Mouse (Mus musculus): ENCODE measurements at regions not wholly inside any gene's neighbourhood (a gene's known extent, or its start where the extent isn't known, plus 50 kb on each side); places are given as distances from the start of the nearest gene placed in this dataset.

DNA sequence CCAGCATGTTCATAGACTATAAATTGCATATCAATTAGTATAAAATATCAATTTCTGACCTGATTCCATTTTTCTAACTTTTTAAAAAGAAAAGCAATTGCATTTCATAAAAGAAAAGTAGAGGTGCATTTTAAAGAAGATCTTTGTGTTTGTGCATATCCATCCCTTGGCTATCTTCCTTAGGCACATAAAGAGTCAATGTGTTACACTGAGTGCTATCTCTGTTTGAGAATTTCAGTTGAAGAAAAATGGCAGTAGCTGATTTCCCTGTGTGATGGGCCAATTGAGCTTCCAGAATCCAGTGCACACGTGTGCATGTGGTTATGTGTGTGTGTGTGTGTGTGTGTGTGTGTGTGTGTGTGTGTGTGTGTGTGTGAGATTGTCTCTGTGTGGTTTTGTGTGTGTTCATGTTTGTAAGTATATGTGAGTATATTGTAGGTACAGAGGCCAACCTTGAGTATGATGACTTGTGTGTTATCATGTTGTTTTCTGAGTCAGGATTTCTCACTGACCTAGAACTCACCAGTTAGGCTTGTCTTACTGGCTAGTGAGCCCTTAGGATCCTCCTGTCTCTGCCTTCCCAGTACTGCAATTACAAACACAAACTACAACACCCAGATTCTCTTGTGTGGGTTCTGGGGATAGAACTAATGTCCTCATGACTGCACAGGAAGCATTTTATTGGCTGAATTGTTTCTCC, 249.6 kb downstream of the Cdk5rap2 start:
- no peak for ATAC-seq (ENCODE audit: low FRiP score)
- 73% methylated on average over 1 of the region's 1 CpGs for WGBS

GRCm38 (mm10) chr4:70160062-70160461, 250.2 kb downstream of the Cdk5rap2 start:
- no peaks in the 10 kb centered on the region for H3K36me3 ChIP-seq
- no peak overlapping the region for H3K4me3 ChIP-seq (replicated peaks)
- H3K4me2 ChIP-seq: no peak overlapping the region
- no peak for ATAC-seq (ENCODE audit: low FRiP score)
- no peak overlapping the region for H3K9ac ChIP-seq (replicated peaks)
- WGBS: 96% methylated on average over 1 of the region's 1 CpGs
- H3K9me3 ChIP-seq (replicated peaks): no peaks in the 10 kb centered on the region
- H3K27me3 ChIP-seq (replicated peaks): no peaks in the 10 kb centered on the region
- H3K27ac ChIP-seq (replicated peaks): no peak overlapping the region
- no peaks in the 10 kb centered on the region for H3K4me1 ChIP-seq

More for the DNA sequence above, 249.6 kb downstream of the Cdk5rap2 start:
- no peak overlapping the region for H3K4me3 ChIP-seq (replicated peaks)
- H3K4me1 ChIP-seq: no peaks in the 10 kb centered on the region
- no peak overlapping the region for H3K27ac ChIP-seq (replicated peaks)
- H3K27me3 ChIP-seq (replicated peaks): no peaks in the 10 kb centered on the region
- no peak overlapping the region for H3K4me2 ChIP-seq
- no peaks in the 10 kb centered on the region for H3K36me3 ChIP-seq
- no peak overlapping the region for H3K9ac ChIP-seq (replicated peaks)
- H3K9me3 ChIP-seq (replicated peaks): no peaks in the 10 kb centered on the region

DNA sequence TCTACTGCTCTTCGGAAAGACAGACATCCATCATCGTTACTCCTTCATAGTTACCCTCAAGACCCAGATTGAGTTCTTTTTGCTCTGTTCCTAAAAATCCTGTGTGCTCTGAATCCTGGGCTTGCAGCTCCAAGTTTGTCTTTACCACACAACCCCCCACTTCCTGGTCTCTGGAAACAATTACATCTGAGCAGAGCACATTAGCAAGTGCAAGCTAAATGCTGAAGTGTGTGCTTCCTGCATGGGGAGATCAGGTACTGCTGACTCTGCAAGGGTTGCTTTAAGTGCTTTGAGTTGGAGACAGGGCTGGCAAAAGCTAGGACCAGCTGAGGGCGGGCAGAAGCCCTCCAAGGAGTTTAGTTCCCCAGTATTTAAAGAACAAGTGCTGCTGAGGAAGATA, 257.1 kb downstream of the Cdk5rap2 start:
- no peaks in the 10 kb centered on the region for H3K27me3 ChIP-seq (replicated peaks)
- H3K4me3 ChIP-seq (replicated peaks): no peak overlapping the region
- H3K36me3 ChIP-seq: no peaks in the 10 kb centered on the region
- no peak overlapping the region for H3K4me2 ChIP-seq
- no peak overlapping the region for H3K9ac ChIP-seq (replicated peaks)
- H3K9me3 ChIP-seq (replicated peaks): no peaks in the 10 kb centered on the region
- 63% methylated on average over 3 of the region's 3 CpGs for WGBS
- ATAC-seq (ENCODE audit: low FRiP score): no peak
- H3K27ac ChIP-seq (replicated peaks): no peak overlapping the region
- no peaks in the 10 kb centered on the region for H3K4me1 ChIP-seq

GRCm38 (mm10) chr4:70109011-70109410, 301.2 kb downstream of the Cdk5rap2 start:
- H3K9me3 ChIP-seq (replicated peaks): no peaks in the 10 kb centered on the region
- no peaks in the 10 kb centered on the region for H3K36me3 ChIP-seq
- no peaks in the 10 kb centered on the region for H3K27me3 ChIP-seq (replicated peaks)
- no peaks in the 10 kb centered on the region for H3K4me1 ChIP-seq
- H3K4me3 ChIP-seq (replicated peaks): no peak overlapping the region
- no peak overlapping the region for H3K9ac ChIP-seq (replicated peaks)
- H3K4me2 ChIP-seq: no peak overlapping the region
- ATAC-seq (ENCODE audit: low FRiP score): no peak
- H3K27ac ChIP-seq (replicated peaks): no peak overlapping the region

GRCm38 (mm10) chr4:70105776-70106175, 304.5 kb downstream of the Cdk5rap2 start:
- Histone ChIP-seq H3K4me1 (no peaks in the 10 kb centered on the region), H3K9me3 (replicated peaks) (no peaks in the 10 kb centered on the region), H3K27me3 (replicated peaks) (no peaks in the 10 kb centered on the region), H3K36me3 (no peaks in the 10 kb centered on the region), H3K27ac (replicated peaks) (no peak overlapping the region), H3K4me2 (no peak overlapping the region), H3K4me3 (replicated peaks) (no peak overlapping the region), H3K9ac (replicated peaks) (no peak overlapping the region)
- no peak for ATAC-seq (ENCODE audit: low FRiP score)
- WGBS: 81% methylated on average over 2 of the region's 2 CpGs

DNA sequence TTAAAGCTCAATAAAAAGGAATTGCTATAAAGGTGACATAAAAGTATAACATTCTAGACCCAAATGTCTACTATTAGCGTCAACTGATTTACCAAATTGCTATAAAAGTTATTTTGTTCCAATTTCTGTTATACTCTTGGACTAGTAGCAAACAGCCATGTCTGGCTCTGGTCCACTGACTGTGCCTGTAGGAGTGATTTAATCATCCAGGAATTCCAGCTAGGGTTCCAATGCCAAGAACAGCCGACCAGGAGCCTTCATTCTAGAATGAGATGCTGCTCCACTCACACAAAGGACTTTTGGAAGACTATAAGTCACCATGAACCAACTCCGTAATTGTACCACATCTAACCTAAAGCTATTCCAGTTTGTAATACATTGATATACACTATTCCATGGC, 312.9 kb downstream of the Cdk5rap2 start:
- ATAC-seq (ENCODE audit: low FRiP score): no peak
- H3K36me3 ChIP-seq: no peaks in the 10 kb centered on the region
- H3K4me1 ChIP-seq: no peaks in the 10 kb centered on the region
- no peaks in the 10 kb centered on the region for H3K27me3 ChIP-seq (replicated peaks)
- no peak overlapping the region for H3K9ac ChIP-seq (replicated peaks)
- no peak overlapping the region for H3K4me2 ChIP-seq
- no peak overlapping the region for H3K27ac ChIP-seq (replicated peaks)
- WGBS: 79% methylated on average over 3 of the region's 3 CpGs
- H3K4me3 ChIP-seq (replicated peaks): no peak overlapping the region
- no peaks in the 10 kb centered on the region for H3K9me3 ChIP-seq (replicated peaks)

DNA sequence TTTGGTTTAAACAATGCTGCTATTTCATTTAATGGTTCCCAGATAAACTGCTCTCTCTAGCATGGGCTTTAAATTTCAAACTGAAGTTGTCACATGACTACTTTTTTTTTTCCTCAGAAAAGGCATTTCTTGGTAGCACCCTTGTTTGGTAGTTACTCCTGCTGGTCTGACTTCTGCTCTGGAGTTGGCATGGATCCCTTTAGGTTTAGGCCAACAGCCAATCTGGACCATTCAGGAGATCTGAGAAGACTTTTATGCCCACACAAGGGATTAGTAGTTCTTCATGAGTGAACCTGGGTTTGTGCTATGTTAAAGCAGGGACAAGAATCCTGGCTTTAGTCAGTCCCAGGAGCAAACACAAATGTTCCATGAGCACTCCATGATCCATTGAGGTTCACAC, 332.0 kb downstream of the Cdk5rap2 start:
- Histone ChIP-seq H3K27me3 (replicated peaks) (no peaks in the 10 kb centered on the region), H3K9ac (replicated peaks) (no peak overlapping the region), H3K9me3 (replicated peaks) (no peaks in the 10 kb centered on the region), H3K27ac (replicated peaks) (no peak overlapping the region), H3K4me2 (no peak overlapping the region), H3K4me1 (no peaks in the 10 kb centered on the region), H3K4me3 (replicated peaks) (no peak overlapping the region), H3K36me3 (no peaks in the 10 kb centered on the region)
- ATAC-seq (ENCODE audit: low FRiP score): no peak

- no peak for ATAC-seq (ENCODE audit: low FRiP score)
- H3K27ac ChIP-seq (replicated peaks): no peak overlapping the region
- H3K4me3 ChIP-seq (replicated peaks): no peak overlapping the region
- H3K4me2 ChIP-seq: no peak overlapping the region
- H3K9me3 ChIP-seq (replicated peaks): no peaks in the 10 kb centered on the region
- H3K27me3 ChIP-seq (replicated peaks): no peaks in the 10 kb centered on the region
- H3K36me3 ChIP-seq: no peaks in the 10 kb centered on the region
- H3K9ac ChIP-seq (replicated peaks): no peak overlapping the region
- no peaks in the 10 kb centered on the region for H3K4me1 ChIP-seq
- whole genome bisulfite sequencing: 71% methylated on average over 1 of the region's 1 CpGs
Observed at GRCm38 (mm10) chr4:70062516-70062915, 347.7 kb downstream of the Cdk5rap2 start.

DNA sequence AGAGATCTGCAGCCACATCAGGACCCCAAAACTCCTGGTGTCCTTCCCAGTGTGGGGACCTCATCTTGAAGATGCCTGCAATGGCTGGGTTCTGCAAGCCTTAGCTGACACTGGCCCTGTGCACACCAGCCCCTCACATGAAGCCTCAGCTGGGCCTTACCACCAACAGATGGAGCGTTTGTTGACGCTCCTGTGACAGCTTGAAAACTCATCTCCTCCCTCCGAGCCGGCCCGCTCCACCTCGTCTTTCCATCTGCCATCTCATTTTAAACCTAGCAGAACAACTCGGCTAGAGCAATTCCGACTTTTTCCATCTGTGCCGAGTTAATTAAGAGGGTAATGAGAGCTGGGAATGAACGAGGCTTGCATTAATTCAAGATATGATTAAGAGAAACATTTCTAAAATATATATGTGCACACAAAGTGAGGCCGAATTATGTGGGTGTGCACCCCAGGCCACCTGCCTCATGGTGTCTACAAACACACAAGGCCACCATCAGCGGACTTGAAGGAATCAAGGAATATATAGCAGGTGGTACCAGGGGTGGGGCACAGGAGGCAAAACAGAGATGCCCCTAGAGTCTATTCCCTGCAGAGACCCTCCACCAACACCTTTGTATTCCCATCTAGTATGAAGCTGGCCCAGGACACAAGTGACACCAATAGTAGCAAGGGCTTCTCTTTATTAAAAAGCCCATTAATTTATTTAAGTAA, 351.3 kb downstream of the Cdk5rap2 start:
- H3K4me1 ChIP-seq: no peaks in the 10 kb centered on the region
- H3K9me3 ChIP-seq (replicated peaks): no peaks in the 10 kb centered on the region
- WGBS: 65% methylated on average over 12 of the region's 12 CpGs
- no peak overlapping the region for H3K4me2 ChIP-seq
- ATAC-seq (ENCODE audit: low FRiP score): peak; percentile 57
- H3K9ac ChIP-seq (replicated peaks): no peak overlapping the region
- H3K27me3 ChIP-seq (replicated peaks): no peaks in the 10 kb centered on the region
- H3K36me3 ChIP-seq: no peaks in the 10 kb centered on the region
- H3K4me3 ChIP-seq (replicated peaks): no peak overlapping the region
- H3K27ac ChIP-seq (replicated peaks): no peak overlapping the region

GRCm38 (mm10) chr4:70053136-70053535, 357.1 kb downstream of the Cdk5rap2 start:
- Histone ChIP-seq H3K9ac (replicated peaks) (no peak overlapping the region), H3K4me3 (replicated peaks) (no peak overlapping the region), H3K27ac (replicated peaks) (no peak overlapping the region), H3K36me3 (no peaks in the 10 kb centered on the region), H3K27me3 (replicated peaks) (no peaks in the 10 kb centered on the region), H3K4me1 (no peaks in the 10 kb centered on the region), H3K4me2 (no peak overlapping the region), H3K9me3 (replicated peaks) (no peaks in the 10 kb centered on the region)
- ATAC-seq (ENCODE audit: low FRiP score): no peak
- 86% methylated on average over 2 of the region's 2 CpGs for WGBS

DNA sequence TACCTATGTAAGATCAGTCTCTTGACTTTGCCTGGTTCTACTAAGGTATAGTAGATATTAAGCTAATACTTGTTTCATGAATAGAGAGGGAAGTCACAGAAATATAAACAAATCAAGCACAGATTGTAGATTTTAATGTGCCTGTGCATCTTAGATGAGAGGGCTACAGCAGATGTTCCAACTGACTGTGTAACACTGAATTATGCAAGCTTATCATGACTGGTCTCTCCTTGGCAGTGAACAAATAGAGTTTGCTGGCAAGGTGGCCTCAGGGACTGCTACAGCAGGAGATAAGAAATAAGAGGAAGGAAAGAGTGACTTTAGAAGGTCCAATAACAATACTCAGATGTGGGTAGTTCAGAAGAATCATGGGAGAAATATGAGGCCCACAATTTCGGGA, 372.0 kb downstream of the Cdk5rap2 start:
- Histone ChIP-seq H3K4me1 (no peaks in the 10 kb centered on the region), H3K4me3 (replicated peaks) (no peak overlapping the region), H3K27me3 (replicated peaks) (no peaks in the 10 kb centered on the region), H3K9me3 (replicated peaks) (no peaks in the 10 kb centered on the region), H3K27ac (replicated peaks) (no peak overlapping the region), H3K36me3 (no peaks in the 10 kb centered on the region), H3K4me2 (no peak overlapping the region), H3K9ac (replicated peaks) (no peak overlapping the region)
- no peak for ATAC-seq (ENCODE audit: low FRiP score)
- WGBS: 86% methylated on average over 1 of the region's 1 CpGs

GRCm38 (mm10) chr4:70035912-70036311, 374.3 kb downstream of the Cdk5rap2 start:
- Histone ChIP-seq H3K9me3 (replicated peaks) (no peaks in the 10 kb centered on the region), H3K4me1 (no peaks in the 10 kb centered on the region), H3K4me2 (no peak overlapping the region), H3K27ac (replicated peaks) (no peak overlapping the region), H3K4me3 (replicated peaks) (no peak overlapping the region), H3K9ac (replicated peaks) (no peak overlapping the region), H3K36me3 (no peaks in the 10 kb centered on the region), H3K27me3 (replicated peaks) (no peaks in the 10 kb centered on the region)
- no peak for ATAC-seq (ENCODE audit: low FRiP score)
- WGBS: 48% methylated on average over 1 of the region's 1 CpGs

Data from neural tube, embryonic 15.5 days (tissue).